Mouse (Mus musculus): ENCODE results near the gene Tnnt3.

- TF ChIP-seq CTCF (IDR thresholded peaks at IDR 0.05) (no peak), EP300 (IDR thresholded peaks at IDR 0.05) (no peak)
Observed at GRCm38 (mm10) chr7:142551691-142552090, 53.1 kb downstream of the Tnnt3 start.
